Mouse (Mus musculus) adrenal gland, postnatal 36 days (tissue): ENCODE data around the gene Mmp11. TPM values are rescaled to one million over a fixed set of nuclear protein-coding genes. Genes with fewer than 3 reads are reported as not detected.

Experiments
- DNase-seq, 2 experiments: peaks; one replicate each; pipeline ENCODE4 v3.0.0; 2021; ENCODE audit warnings: mixed read lengths in 1 of 2
- long read RNA-seq, 2 experiments: library from polyadenylated mRNA; stranded (forward); transcript quantifications; one replicate each; pipeline ENCODE4 v2.0.0; 2021; ENCODE audit warnings: borderline sequencing depth in 2 of 2
- total RNA-seq, 2 experiments: library from RNA; stranded (reverse); gene quantifications; 2 replicates each; pipeline ENCODE4 v1.2.3; 2021

Gene Mmp11
- total RNA-seq, result 10 to 100 TPM in 1 of 2 experiments, 1 to 10 TPM in 1; 8.6 to 10.1 TPM
- long read RNA-seq, experiment 1, partial matches to known transcripts, result 0 of 11 reads
- long read RNA-seq, experiment 1, other reads (novel, unspliced or antisense), result 5 of 11 reads
- long read RNA-seq, experiment 2, partial matches to known transcripts, result 2 of 8 reads
- long read RNA-seq, experiment 2, other reads (novel, unspliced or antisense), result 2 of 8 reads

DNA sequence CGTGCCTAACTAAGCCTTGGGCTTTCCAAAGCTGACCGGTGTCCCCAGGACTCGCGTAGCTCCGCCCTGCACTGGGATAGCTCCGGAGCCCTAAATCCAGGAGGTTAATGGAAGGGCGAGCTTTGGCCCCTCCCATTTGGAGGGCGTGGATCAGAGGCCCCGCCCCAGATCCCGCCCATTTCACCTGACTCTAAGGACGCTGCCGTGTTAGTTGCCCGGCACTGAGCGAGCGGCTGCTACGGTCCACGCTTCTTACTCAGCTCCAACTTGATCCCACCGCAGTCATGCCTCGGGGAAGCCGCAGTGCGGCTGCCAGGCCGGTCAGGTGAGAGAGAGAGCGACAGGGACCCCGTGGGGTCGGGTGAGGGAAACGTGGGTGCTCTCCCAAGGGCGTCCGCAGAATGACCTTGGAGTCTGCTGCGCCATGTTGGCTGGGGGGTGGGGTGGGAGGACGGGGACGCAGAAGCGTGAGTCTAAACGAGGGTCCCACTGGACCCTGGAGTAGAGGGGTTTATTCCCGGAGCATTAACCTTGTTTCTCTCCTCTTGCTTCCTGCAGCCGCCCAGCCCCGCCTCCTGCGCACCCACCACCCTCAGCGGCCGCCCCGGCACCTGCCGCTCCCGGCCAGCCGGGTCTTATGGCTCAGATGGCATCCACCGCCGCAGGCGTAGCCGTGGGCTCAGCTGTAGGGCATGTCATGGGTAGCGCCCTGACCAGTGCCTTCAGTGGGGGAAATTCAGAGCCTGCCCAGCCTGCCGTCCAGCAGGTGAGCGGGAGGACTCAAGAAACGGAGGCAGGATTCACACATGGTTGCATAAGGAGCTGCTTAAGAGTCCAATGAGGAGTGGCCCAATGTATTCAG, at the start of gene Mmp11:
TSS of gene Mmp11 (minus strand) at position 817 of the 862 bp plus-strand sequence.
- DNase-seq, result peak; percentile 87 to 89

DNA sequence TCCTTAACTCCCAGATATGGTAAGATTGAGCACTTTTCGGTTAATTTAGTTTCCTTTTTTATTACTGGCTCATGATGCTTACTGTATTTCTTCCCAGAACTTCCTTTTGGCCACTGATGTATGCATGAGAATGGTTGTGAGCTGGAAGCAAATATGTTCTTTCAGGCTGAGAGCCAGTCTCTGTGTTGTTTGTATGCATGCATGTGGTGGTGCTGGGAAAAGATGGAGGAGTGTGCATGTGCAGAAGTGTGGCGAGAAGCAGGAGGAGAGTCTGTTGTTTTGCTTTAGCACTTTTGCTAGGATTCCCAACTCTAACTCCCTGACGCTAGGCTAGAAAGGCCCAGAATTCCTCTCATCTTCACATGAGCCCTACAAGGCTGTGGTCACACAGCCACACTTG, 43.1 kb upstream of the Mmp11 start:
- no peak for DNase-seq

DNA sequence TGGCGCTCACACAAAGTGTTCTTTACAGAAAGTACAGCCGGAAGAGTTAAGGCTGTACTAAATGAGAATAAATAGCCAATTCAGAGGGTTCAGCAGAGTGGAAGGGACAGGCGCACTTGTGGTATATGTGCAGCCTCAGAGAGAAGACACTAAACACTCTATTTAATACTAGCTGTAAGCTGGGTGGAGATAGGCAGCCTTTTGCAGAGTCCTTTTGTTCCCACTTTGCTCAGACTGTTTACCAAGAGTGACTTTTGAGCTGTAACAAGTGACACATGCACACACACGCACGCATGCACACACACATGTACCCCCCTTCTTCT, 42.5 kb upstream of the Mmp11 start:
- DNase-seq, result no peak

DNA sequence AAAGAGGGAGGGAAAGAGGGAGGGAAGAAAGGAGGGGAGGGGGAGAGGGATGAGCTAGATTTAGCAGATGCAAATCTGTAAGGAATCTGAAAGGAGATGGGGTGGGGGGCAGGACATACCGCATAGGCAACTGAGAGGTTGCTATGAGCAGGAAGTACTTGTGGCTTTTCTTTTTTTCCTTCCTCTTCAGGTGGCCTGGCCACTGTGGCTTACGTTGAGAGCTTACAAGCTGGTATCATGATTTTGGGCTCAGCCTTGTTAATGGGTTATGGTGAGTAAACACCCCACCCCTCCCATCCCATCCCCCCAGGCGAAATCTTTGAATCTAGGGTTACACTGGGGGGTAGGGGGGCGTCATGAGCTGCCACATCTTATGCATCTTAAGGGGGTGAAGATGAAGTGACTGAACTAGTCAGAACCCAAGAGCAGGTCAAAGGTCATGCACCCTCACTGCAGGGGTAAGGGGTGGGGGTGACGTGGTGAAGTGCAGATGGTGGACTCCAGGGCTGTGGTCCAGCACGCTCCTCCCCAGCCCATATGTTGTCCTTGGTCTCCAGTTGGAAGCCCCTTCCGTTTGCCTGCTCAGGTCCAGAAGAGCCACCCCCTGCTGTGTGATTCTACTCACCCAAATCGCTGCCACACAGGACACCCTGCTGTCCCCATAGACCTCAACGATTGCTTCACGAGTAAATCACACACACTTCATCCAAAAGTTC, 42.0 kb upstream of the Mmp11 start:
- DNase-seq, result no peak

DNA sequence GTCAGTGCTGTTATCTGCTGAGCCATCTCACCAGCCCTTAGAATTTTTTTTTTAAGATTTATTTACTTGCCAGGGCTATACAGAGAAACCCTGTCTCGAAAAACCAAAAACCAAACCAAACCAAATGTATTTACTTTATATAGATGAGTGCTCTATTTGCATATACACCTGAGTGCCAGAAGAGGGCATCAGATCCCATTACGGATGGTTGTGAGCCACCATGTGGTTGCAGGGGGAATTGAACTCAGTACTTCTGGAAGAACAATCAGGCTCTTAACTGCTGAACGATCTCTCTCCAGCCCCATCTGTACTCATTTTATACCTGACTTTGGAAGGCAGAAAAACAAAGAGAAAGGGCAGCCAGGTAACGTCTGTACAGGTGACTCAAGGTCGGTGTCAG, 38.9 kb upstream of the Mmp11 start:
- peak in 1 of 2 experiments; percentile 40 for DNase-seq

DNA sequence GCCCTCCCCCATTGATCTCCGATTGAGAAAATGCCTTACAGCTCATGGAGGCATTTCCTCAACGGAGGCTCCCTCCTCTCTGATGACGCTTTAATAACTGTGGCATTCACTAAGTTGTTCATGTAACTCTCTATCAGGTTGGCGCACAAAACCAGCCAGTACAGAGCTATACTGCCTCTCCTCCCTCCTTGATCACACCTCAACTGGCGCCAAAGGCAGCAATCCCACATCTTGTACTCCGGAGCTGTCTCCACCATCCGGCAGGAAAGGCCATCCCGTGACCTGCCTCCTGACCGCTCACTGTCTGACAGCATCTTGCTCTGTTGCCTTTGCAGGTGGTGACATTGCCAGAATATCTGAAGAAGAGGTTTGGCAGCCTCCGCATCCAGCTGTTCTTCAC, 37.5 kb upstream of the Mmp11 start:
- DNase-seq, result no peak

DNA sequence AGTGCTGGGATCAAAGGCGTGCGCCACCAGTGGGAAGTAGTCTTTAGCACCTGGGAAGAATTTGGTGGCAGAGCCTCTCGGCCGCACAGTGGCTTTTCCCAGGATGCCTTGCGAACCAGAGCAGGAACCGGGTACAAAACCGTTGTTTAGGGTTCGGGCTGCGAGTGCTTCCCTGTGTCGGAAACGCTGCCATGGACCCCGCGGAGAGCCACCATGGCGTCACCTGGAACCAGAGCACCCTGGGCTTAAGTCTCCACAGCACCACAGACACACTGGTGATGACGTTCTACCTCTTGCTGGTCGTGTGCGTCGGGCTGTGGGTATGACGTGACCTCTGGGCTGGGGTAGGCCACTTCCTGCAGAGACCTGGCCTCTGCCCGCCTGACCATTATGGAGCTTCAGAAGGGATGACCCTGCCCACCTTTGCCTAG, 18.1 kb upstream of the Mmp11 start, which contains the start of gene Gm5134:
TSS of gene Gm5134 (plus strand) at position 134 of the 431 bp plus-strand sequence.
- DNase-seq, result no peak

DNA sequence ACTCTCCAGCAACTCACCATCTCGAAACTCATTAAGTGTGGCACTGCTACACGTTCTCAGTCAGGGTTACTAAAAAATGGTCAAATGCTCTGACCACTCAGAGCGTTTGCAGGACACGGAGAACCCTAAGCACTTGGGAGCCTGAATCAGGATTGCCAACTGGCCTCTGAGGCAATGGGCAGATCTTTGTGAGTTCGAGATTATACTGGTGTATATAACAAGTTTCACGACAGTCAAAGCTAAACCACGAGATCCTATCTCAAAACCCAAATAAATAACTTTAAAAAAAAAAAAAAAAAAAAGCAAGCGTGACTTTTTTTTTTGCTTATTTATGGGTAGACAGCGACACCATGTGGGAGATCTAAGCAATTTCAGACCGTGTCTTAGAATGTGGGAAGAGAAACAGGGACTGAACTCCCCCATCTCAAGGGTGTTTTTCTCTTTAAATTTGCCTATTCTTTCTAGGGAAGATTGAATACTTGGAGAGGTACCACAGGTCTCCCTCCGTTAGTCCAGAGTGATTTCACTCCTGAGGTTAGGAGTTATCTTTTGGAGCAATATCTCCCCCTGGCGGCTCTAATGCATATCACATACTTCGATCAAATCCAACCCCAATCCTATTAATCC, 15.2 kb upstream of the Mmp11 start:
- DNase-seq, result peak in 1 of 2 experiments; percentile 67

DNA sequence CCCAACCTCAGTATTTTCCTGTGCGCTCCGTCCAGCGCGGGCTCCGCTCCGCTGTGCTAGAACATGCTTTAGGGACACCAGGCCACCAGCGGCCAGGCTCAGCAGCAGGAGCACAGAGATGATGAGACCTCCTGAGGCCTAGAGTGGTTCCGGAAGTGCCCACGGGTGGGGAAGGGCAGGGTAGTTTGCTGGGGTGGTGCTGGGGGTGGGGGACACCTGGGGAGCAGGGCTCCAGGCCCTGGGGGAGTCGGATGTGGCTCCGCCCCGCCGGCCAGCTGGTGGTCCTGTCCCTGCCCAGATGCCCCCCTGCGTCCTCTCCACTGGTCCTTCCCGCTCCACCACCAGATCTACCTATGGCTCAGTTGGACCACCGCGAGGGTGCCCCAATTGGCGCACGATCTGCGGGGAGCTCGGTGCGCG, 14.5 kb upstream of the Mmp11 start:
- DNase-seq, result peak; percentile 42 to 61

DNA sequence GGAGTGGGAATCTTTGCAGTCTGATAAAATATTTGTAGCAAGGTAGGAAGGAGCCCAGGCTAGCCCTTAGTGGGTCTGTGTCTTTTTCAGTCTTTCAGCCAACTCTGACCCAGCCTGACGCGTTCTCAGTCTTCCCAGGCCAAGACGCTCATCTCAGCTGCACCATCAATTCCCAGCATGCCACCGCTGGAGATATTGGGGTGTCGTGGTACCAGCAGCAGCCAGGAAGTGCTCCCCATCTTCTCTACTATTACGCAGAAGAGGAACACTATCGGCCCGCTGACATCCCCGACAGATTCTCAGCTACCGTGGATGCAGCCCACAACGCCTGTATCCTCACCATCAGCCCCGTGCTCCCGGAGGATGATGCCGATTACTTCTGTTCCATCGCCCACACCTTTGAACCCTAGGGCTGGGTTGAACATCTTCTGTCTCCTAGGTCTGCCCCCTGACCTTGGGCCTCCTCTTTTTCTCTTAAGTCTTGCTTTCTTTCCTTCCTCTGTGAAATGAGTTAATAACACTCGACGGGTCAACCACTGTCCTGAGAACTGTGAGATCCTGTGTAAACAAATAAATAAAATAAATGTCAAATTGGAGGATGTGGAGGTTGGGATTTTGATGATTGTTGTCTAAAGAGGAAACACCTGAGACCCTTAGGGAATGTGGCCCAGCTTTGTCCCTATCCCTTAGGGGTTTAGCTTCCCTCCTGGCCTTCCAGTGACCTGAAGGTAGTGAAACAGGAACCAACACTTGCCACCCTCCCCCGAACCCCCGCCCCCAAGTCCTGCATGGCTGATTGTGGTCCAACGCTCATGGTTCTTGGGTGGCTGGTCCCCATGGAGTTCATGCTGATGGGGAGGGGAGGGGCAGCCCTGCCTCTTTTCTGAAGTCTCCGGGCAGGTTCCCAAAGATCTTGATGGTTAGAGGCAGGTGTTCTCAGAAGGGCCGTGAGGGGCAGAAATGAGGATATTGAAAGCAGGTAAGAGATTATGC, 13.1 kb upstream of the Mmp11 start:
- DNase-seq, result no peak

DNA sequence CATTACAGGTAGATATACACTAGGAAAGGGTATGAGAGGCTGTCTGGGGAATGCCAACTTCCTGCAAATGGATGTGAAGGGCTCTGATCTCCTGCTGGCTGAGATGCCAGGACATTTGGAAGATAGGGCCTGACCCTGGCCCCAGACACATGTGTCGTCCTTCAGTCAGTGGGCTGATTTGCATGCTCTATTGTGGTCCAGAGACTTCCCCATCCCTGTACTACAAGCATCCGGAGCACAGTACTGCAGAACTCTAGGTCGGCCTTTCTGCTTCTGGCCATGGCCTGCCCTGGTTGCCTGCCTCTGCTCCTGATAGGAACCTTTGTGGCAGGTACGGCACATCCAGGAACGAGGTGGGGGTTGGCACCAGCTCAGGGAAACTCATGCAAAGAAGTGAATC, 11.8 kb upstream of the Mmp11 start:
- DNase-seq, result no peak

DNA sequence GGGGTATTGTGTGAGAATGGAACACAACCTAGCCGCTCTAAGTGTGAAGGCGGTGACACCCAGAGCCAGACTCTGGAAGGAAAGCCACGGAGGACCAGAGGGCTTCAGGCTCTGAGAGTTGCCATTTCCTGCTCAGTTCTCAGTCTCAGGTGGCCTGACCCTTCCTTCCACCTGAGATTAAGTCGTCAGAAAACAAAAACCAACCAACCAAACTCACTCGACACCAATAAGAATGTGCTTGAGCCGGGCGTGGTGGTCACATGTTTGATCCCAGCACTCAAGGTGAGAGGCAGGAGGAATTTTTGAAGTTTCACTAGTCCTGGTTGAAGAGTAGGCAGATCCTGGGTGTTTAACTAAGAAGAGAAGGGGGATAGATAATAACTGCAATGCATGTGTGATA, 9.6 kb upstream of the Mmp11 start:
- DNase-seq, result no peak

DNA sequence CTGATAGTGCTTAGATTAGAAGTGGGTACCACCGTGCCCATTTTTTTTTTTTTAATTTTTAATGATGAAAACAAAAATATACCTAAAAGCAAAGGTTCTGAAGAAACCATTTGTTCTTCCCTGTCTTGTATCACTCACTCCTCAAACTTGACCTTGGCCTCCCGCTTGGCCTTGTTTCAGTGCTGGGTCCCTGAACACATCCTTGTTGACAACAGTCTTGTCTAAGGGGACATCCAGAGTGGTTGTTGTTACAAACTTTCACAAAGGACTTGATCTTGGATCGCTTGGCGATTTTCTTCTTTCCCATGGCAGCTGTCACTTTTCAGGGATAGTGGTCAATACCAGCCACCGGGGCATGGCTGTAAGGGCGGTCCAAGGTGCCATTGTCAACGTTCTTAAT, 8.9 kb upstream of the Mmp11 start:
- no peak for DNase-seq

DNA sequence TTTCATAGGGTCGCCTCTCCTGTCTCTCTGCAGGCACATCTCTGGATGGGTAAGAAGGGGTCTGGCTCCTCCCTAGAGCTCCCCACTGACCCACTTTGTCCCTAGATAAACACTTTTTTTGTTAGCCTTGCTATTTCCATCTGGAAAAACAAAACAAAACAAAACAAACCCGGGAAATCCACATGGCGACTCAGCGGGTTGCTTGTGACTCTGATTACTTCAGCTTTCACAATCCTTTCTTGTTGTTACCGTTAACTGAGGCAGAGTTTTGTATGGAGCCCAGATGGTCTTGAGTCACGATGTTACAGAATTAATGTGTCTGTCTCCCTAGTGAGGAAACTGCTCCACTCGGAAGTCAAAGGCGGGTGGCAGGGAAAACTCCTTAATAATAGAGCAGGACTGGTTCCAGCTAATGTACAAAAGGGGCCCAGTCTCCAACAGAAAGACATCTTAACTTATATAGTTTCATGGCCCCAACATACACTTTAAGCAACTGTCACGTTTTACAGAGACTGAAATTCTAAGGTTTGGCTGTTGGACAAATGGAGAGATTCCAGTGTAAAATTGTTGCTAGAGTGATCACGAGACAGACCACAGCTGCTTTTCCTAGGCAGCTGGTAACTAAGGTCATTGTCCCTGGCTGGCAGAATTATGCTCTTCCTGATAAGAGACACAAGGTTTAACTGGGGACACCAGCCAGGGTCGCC, 7.9 kb upstream of the Mmp11 start:
- DNase-seq, result peak; percentile 44 to 54

DNA sequence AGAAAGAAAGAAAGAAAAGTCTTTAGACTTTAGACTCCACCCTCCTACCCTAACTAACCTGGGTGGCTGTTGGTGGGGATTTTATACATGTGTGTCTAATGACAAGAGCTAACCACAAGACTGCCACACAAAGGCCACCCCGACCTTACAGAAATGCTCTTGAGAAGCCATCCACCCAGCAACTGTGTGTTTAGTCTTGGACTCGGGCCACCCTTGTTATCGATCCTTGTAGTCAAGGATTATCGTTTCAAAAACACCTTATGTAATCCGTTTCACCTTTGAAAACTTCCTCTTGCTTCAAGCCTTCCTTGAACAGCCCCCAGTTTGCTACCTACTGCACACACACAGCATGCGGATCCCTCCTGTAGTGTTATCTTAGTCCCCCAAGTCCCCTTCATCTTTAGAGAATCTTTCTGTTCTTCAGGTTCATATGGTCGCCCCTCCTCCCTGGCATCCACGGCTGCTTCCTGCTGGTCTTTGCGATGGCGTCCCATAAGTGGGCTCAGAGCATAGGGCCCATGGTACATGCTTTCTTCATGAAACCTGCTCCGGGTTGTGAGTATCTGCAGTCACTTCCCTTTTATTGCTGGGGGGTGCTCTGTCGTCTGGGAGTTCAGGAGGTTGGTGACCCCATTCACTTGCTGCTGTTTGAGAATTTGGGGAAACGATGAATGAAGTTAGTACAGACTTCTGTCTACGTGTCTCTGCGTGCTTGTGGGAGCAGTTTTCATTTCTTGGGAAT, 6.6 kb upstream of the Mmp11 start, which contains the start of gene Vpreb3:
TSS of gene Vpreb3 (plus strand) at position 322 of the 742 bp plus-strand sequence.
- DNase-seq, result no peak

DNA sequence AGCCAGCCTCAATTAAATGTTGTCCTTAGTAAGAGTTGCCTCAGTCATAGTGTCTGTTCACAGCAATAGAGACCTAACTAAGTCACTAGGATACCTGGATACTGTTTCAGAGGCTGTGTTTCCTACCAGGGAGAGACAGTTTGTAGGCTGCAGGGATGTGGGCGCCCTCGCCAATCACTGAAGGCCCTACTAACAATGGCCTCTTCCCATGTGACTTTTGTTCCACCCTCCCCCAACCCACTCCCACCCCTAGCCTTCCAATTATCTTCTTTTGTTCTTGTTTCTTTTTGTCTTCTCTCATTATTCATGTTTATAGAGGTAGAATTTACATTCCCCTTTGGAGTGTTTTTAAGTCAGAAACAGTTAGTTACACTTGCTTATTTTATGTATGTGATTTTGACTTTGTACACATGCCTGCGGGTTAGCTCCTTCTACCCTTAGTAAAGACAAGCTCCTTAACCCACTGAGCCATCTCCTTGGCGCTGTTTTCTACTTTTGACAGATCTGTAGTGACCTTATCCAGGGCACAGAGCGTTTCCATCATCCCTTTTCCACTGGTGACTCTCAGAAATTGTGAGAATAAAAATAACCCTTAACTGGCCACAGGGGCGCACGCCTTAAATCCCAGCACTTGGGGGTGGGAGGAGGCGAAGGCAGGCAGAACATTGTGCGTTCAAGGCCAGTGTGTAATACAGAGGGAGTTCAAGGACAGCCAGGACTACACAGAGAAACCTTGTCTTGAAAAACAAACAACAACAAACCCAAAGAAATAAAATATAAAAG, 4.9 kb upstream of the Mmp11 start:
- DNase-seq, result no peak

DNA sequence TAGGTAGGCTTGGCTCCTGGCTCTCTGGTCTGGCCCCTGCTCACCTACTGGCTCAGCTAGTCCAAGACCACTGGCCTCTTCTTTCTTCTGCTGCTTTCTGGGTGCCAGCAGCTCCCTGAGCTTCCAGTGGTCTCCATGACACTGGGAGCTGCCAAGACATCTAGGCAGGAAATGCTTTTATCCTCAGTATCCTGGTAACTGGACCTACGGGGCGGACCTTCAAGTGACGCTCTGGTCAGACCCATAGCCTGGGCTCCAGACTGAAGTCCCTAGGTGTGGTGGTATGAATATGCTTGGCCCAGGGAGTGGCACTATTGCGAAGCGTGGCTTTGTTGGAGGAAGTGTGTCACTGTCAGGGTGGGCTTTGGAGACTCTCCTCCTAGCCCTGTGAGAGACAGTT, 4.2 kb upstream of the Mmp11 start, which contains the start of gene Gm867:
TSS of gene Gm867 (minus strand) at position 153 of the 400 bp plus-strand sequence.
- DNase-seq, result no peak

DNA sequence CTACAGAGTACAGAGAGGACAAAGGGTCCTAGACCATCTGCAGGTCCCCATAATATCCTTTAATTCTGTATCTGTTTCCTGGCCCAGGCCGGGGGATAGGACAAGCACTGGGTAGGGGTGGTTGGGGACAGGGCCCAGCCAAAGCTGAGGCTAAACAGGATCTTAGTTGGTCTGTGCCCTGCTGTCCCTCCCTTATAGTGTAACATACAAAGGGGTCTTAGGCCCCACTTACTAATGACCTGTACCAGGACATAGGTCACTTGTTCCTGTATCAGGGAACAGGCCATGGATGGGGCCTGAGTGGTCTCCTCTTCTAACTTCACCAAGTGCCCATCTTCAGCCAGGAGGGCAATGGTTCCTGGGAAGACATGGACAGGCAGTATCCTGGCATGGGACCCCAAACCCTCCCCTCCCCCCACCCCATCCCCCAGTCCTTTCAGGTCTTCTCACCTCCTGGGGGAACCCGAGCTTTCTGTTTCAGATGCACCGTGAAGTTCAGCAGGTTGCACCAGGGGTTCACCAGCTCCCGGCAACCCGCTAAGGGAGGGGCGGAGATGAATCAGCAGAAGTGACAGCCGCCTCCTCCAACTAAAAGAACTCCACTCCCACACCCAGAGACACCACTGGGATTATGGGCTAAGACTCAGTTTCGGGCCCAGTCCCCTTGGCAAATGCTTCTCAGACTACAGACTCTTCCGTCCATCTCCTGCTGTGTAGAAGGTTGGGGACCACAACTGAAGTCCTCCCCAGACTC, 3.4 kb upstream of the Mmp11 start:
- DNase-seq, result peak; percentile 39 to 67
